17 mouse cellular contexts compared by ENCODE assay signal in the genomic region with DNA sequence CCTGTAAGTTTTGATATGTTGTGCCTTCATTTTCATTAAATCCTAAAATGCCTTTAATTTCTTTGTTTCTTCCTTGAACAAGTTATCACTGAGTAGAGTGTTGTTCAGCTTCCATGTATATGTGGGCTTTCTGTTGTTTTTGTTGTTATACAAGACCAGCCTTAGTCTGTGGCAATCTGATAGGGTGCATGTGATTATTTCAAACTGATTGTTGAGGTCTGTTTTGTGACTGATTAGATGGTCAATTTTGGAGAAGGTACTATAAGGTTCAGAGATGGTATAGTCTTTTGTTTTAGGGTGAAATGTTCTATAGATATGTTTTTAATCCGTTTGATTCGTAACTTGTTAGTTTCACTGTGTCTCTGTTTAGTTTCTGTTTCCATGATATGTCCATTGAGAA.
"Had no signal": no experiment of that assay in that cellular context is flagged by ENCODE, and none has a peak within 500 bp of the region (broad histone marks: within the 10 kb centered on the region; RNA-seq: fewer than 3 reads in every experiment).

No protein-coding gene starts in this region.

- H3K4me1 ChIP-seq: limb, embryonic 10.5 days; midbrain, embryonic 12.5 days; neural tube, embryonic 13.5 days; stomach, embryonic 15.5 days had no signal

- ATAC-seq: midbrain, embryonic 16.5 days had no signal

- H3K9ac ChIP-seq: midbrain, embryonic 12.5 days; neural tube, embryonic 13.5 days; stomach, embryonic 15.5 days had no signal

- H3K9me3 ChIP-seq: limb, embryonic 10.5 days; megakaryocyte, embryonic 14.5 days; midbrain, embryonic 12.5 days; stomach, embryonic 15.5 days had no signal

- H3K4me2 ChIP-seq: midbrain, embryonic 12.5 days; neural tube, embryonic 13.5 days; stomach, embryonic 15.5 days had no signal

- H3K27me3 ChIP-seq: megakaryocyte, embryonic 14.5 days; midbrain, embryonic 12.5 days; neural tube, embryonic 13.5 days; stomach, embryonic 15.5 days had no signal

- DNase-seq: kidney, adult 2 months; kidney, postnatal 25 days; lung, adult 2 months; lung, postnatal 10 days; lung, postnatal 4 days; retina, postnatal 1 day; right cerebral cortex, postnatal 4 days; spleen, adult 18-20 months; thymus, adult 2 months; thymus, postnatal 25 days had no signal

- H3K4me3 ChIP-seq: left cerebral cortex, adult 2 months; limb, embryonic 10.5 days; megakaryocyte, embryonic 14.5 days; midbrain, embryonic 12.5 days; neural tube, embryonic 13.5 days; stomach, embryonic 15.5 days had no signal

- H3K27ac ChIP-seq: left cerebral cortex, adult 2 months; limb, embryonic 10.5 days; midbrain, embryonic 12.5 days; neural tube, embryonic 13.5 days; stomach, embryonic 15.5 days had no signal
